Mouse (Mus musculus) embryonic fibroblast, embryonic 13.5 days (primary cell): ENCODE measurements at regions not wholly inside any gene's neighbourhood (a gene's known extent, or its start where the extent isn't known, plus 50 kb on each side); places are given as distances from the start of the nearest gene placed in this dataset.

Source experiments
- H3K27ac ChIP-seq: 2 replicates; pipeline ENCODE4 v1.5.1; 2012; ENCODE audit warnings: low read length, control low read depth, inconsistent platforms; ENCODE audit not compliant: insufficient read depth
- H3K4me1 ChIP-seq: 2 replicates; pipeline ENCODE4 v1.6.1; 2011; ENCODE audit warnings: low read length; ENCODE audit not compliant: control insufficient read depth, insufficient read depth
- H3K4me3 ChIP-seq: 2 replicates; pipeline ENCODE4 v1.5.1; 2011; ENCODE audit warnings: mild to moderate bottlenecking, control low read depth, low read length; ENCODE audit not compliant: insufficient read depth
- CTCF ChIP-seq: IDR thresholded peaks from 2 replicates; pipeline ENCODE4 v1.5.1; 2011; ENCODE audit warnings: mild to moderate bottlenecking, control low read depth, low read length, moderate library complexity, borderline replicate concordance; ENCODE audit not compliant: insufficient read depth
- POLR2A ChIP-seq: IDR thresholded peaks from 2 replicates; pipeline ENCODE4 v1.6.1; 2011; ENCODE audit warnings: low read depth, mild to moderate bottlenecking, control low read depth, low read length, moderate library complexity

GRCm38 (mm10) chr7:71546606-71547213 is 195.4 kb upstream of the Gm10295 start:
- H3K4me3 ChIP-seq: no peak overlapping the region
- no peak for TF ChIP-seq CTCF
- TF ChIP-seq POLR2A: no peak
- no peak overlapping the region for H3K27ac ChIP-seq
- H3K4me1 ChIP-seq: no peaks in the 10 kb centered on the region

DNA sequence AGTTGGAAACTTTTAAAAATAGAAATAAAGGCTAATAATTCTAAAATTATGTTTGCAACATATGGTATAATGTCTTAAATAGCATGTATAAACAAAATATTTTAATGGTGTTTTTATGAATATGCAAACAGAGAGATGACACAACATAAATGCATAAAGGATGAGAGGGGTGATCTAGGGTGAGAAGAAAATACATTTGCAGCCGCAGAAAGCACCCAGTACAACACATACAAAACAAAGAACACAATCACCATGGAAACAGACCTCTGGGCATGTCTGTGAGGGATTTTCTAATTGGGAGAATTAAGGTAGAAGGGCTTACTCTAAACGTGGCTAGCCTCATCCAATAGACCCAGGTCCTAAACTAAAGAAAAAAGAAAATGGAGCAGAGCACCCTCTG is 190.2 kb upstream of the Gm10295 start:
- TF ChIP-seq POLR2A (no peak), CTCF (no peak)
- Histone ChIP-seq H3K27ac (no peak overlapping the region), H3K4me1 (no peaks in the 10 kb centered on the region), H3K4me3 (no peak overlapping the region)

GRCm38 (mm10) chr7:71533109-71533508 is 181.8 kb upstream of the Gm10295 start:
- TF ChIP-seq CTCF (no peak), POLR2A (no peak)
- Histone ChIP-seq H3K4me1 (no peaks in the 10 kb centered on the region), H3K27ac (no peak overlapping the region), H3K4me3 (no peak overlapping the region)

GRCm38 (mm10) chr7:71531496-71531895 is 180.2 kb upstream of the Gm10295 start:
- no peak for TF ChIP-seq POLR2A
- no peak for TF ChIP-seq CTCF
- Histone ChIP-seq H3K27ac (no peak overlapping the region), H3K4me3 (no peak overlapping the region), H3K4me1 (no peaks in the 10 kb centered on the region)

DNA sequence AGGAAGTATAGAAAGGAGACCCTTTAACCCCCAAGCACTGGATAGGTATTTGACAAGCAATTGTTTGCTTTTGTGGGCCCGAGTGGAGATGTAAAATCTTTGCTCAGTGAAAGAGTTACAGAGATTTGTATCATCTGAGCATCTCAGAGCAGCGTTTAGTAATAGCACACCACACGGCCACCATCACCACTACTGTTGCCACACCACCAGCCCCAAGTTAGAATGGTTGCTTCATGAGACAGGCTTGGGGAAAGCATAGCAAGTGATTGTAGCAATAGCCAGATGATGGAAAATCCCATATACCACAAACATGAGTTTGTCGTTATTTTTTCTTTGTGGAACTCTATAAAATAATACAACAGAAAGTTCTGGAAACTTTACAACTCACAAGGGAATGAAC is 179.6 kb upstream of the Gm10295 start:
- H3K4me3 ChIP-seq: no peak overlapping the region
- TF ChIP-seq POLR2A: no peak
- H3K4me1 ChIP-seq: no peaks in the 10 kb centered on the region
- H3K27ac ChIP-seq: no peak overlapping the region

- no peaks in the 10 kb centered on the region for H3K4me1 ChIP-seq
- H3K27ac ChIP-seq: no peak overlapping the region
- no peak for TF ChIP-seq POLR2A
- no peak for TF ChIP-seq CTCF
- H3K4me3 ChIP-seq: no peak overlapping the region
These were observed 174.9 kb upstream of the Gm10295 start for GRCm38 (mm10) chr7:71526152-71526551.

DNA sequence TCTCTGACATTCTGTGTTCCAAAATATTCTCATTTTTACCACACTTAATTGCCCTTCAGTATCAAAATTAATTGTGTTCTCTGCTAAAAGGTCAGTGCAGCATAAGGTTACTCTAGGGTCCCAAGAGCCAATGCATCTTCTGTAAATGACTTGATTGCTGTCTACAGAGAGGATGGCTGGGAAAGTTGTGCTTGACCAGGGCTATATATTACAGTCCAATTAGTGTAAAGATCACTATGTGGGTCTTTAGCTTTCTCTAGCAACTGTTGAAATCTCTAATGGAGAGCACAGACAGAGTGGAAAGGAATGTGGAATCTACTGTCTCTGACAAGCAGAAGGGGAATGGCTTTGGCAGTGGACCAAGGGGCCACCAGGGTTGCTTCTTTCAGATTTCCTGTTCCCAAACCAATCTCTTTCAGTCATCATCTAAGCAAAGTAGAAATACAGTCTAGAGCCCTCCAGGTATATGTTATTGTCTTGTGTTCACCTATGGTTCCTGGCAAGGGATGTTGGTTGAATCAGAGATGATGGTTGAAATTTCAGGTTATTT is 173.4 kb upstream of the Gm10295 start:
- TF ChIP-seq POLR2A (no peak), CTCF (no peak)
- no peaks in the 10 kb centered on the region for H3K4me1 ChIP-seq
- H3K27ac ChIP-seq: no peak overlapping the region
- no peak overlapping the region for H3K4me3 ChIP-seq

- TF ChIP-seq POLR2A (no peak), CTCF (no peak)
- Histone ChIP-seq H3K4me1 (no peaks in the 10 kb centered on the region), H3K4me3 (no peak overlapping the region), H3K27ac (no peak overlapping the region)
These were observed 172.8 kb upstream of the Gm10295 start for GRCm38 (mm10) chr7:71524119-71524518.

- no peak overlapping the region for H3K27ac ChIP-seq
- TF ChIP-seq POLR2A (no peak), CTCF (no peak)
- H3K4me1 ChIP-seq: no peaks in the 10 kb centered on the region
- H3K4me3 ChIP-seq: no peak overlapping the region
These were observed 156.1 kb upstream of the Gm10295 start for GRCm38 (mm10) chr7:71507379-71507778.

GRCm38 (mm10) chr7:71500719-71501118 is 149.4 kb upstream of the Gm10295 start:
- TF ChIP-seq POLR2A: no peak
- no peak for TF ChIP-seq CTCF
- no peak overlapping the region for H3K4me3 ChIP-seq
- H3K4me1 ChIP-seq: no peaks in the 10 kb centered on the region
- H3K27ac ChIP-seq: no peak overlapping the region

GRCm38 (mm10) chr7:71498123-71498522 is 146.8 kb upstream of the Gm10295 start:
- Histone ChIP-seq H3K4me1 (no peaks in the 10 kb centered on the region), H3K4me3 (no peak overlapping the region), H3K27ac (no peak overlapping the region)
- TF ChIP-seq CTCF (no peak), POLR2A (no peak)
